Mouse (Mus musculus) erythroblast, adult 5-6 weeks (primary cell): ENCODE results near the gene Tmem216. TPM values are rescaled to one million over a fixed set of nuclear protein-coding genes. Genes with fewer than 3 reads are reported as not detected.
"Not testable (repeated sequence)": the region's sequence is repeated elsewhere in the genome, so short reads cannot be mapped to it uniquely, and the experiment has no call there.

Source experiments
- ATAC-seq: replicated peaks from 2 replicates; pipeline ENCODE4 v1.8.0; 2016; ENCODE audit warnings: moderate number of reproducible peaks, mild to moderate bottlenecking, moderate TSS enrichment, inconsistent platforms; ENCODE audit not compliant: poor library complexity, low FRiP score, severe bottlenecking
- total RNA-seq, 2 experiments: library from RNA; stranded (forward) in 1 of 2; stranded (reverse) in 1 of 2; fragments of 150-400 nt in 1 of 2; fragments of 200-764, 138-1000 nt in 1 of 2; gene quantifications; 2 replicates each; pipeline versions ENCODE4 v1.2.3 to v1.2.4; 2015 to 2017; ENCODE audit warnings: low replicate concordance in 2 of 2

The Tmem216 gene
- total RNA-seq, 2 experiments from 2014 or later = 9.6 to 21.6 TPM

GRCm38 (mm10) chr19:10576690-10577561 is 20.9 kb upstream of the Tmem216 start, which contains the start of the genes Cyb561a3 and Tmem138:
Cyb561a3 (plus strand) TSS chr19:10577172.
Tmem138 (minus strand) TSS chr19:10577362.
- peak; percentile 93 for ATAC-seq

- ATAC-seq = no peak
These were observed 13.6 kb upstream of the Tmem216 start for GRCm38 (mm10) chr19:10569627-10570026.

GRCm38 (mm10) chr19:10565217-10565616 is 9.2 kb upstream of the Tmem216 start:
- ATAC-seq = no peak

GRCm38 (mm10) chr19:10564278-10564677 is 8.2 kb upstream of the Tmem216 start:
- ATAC-seq = no peak

GRCm38 (mm10) chr19:10562351-10562750 is 6.3 kb upstream of the Tmem216 start:
- ATAC-seq = no peak

- no peak for ATAC-seq
These were observed 5.7 kb upstream of the Tmem216 start for GRCm38 (mm10) chr19:10561558-10562314.

GRCm38 (mm10) chr19:10560108-10560507 is 4.1 kb upstream of the Tmem216 start:
- ATAC-seq = no peak

- not testable (repeated sequence) for ATAC-seq
These were observed 1.9 kb upstream of the Tmem216 start for GRCm38 (mm10) chr19:10557837-10558375.

- no peak for ATAC-seq
These were observed 1.4 kb upstream of the Tmem216 start for GRCm38 (mm10) chr19:10557430-10557829.

GRCm38 (mm10) chr19:10557001-10557400 is 963 bp upstream of the Tmem216 start:
- no peak for ATAC-seq

- peak; percentile 67; the same call in 1 of the 2 replicates for ATAC-seq
These were observed 16.6 kb downstream of the Tmem216 start for GRCm38 (mm10) chr19:10539454-10539853.

GRCm38 (mm10) chr19:10530082-10530481 is 26.0 kb downstream of the Tmem216 start:
- no peak for ATAC-seq

- ATAC-seq = peak; percentile 48
These were observed 30.1 kb downstream of the Tmem216 start, which contains the start of gene Sdhaf2 for GRCm38 (mm10) chr19:10525910-10526309. Sdhaf2 (minus strand) TSS chr19:10526142.

- ATAC-seq = peak; percentile 89
These were observed 30.7 kb downstream of the Tmem216 start, which contains the start of gene Cpsf7 for GRCm38 (mm10) chr19:10525106-10525901. Cpsf7 (plus strand) TSS chr19:10525266.

GRCm38 (mm10) chr19:10524784-10525105 is 31.3 kb downstream of the Tmem216 start:
- peak; percentile 45 for ATAC-seq

- ATAC-seq = no peak
These were observed 32.5 kb downstream of the Tmem216 start for GRCm38 (mm10) chr19:10523483-10524080.

GRCm38 (mm10) chr19:10521926-10522325 is 34.1 kb downstream of the Tmem216 start:
- ATAC-seq = no peak

- ATAC-seq = no peak
These were observed 35.7 kb downstream of the Tmem216 start for GRCm38 (mm10) chr19:10520355-10520754.

GRCm38 (mm10) chr19:10510759-10511330 is 45.2 kb downstream of the Tmem216 start:
- no peak for ATAC-seq
